Mouse (Mus musculus) neutrophil, adult 5-6 weeks (primary cell): ENCODE measurements around the gene Gm42674. TPM values are rescaled to one million over a fixed set of nuclear protein-coding genes. Genes with fewer than 3 reads are reported as not detected.

Experiments
- ATAC-seq: fragments of 151-379, 151-347 bp; 2 replicates; pipeline ENCODE4 v1.8.0; 2017; ENCODE audit warnings: mild to moderate bottlenecking, moderate TSS enrichment; ENCODE audit not compliant: insufficient number of reproducible peaks, poor library complexity, low FRiP score, severe bottlenecking; ENCODE audit errors: extremely low read depth
- total RNA-seq: library from RNA; stranded (forward); fragments of 200-1000 nt; gene quantifications from 2 replicates; pipeline ENCODE4 v1.2.3, GENCODE M21; 2017

Gm42674 gene
- total RNA-seq, 1 experiment from 2014 or later: not detected

DNA sequence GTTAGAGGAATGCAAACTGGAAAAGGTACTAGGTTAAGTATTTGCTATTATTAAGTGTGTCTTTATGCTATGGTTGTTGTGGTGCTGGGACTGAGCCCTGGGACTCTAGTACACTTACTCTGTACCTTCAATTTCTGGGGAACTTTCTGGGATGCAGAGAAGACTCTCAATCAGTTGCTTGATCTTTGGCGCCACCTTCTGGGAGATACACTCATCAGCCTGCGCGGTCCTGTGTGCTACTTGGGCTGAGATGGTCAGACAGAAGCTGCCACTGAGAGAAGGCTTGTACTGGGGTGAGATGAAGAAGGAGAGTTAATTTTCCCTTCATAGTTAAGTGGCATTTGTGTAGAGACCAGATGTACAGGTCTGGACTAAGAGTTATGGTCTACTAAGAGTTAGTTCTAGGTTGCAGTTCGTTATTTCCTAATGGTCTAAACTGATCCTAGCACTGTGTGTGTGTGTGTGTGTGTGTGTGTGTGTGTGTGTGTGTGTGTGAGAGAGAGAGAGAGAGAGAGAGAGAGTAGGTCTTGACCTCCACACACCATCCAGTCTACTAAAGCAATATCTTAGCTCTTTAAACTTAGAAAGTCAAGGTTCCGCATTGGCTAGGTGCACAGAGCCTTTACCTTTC, 51.3 kb downstream of the Gm42674 start:
- ATAC-seq: peak; percentile 53; the same call in 1 of the 2 replicates

DNA sequence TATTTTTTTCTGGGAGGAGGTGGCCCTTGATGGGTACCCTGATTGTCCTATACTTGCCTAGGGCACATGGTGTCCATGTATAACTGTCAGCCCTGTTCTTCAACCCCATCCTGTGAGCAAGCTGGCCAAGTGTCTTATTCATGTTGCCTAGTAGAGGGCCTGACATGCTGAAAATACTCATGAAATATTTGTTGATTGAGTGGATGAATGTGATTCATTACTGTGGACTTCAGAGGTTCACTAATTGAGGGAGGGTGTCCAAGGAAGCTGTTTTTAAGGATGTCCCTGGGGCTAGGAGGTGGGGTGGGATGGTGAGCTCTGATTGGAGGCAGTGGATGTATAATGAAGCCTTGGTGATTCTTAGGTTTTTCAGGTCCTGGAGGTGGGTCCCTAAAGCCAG, 52.0 kb downstream of the Gm42674 start, which contains the start of gene S100a7a:
Gene S100a7a (plus strand): TSS at position 301 of the 400 bp plus-strand sequence.
- no peak for ATAC-seq

Other genes starting within 250 kb of the Gm42674 start
- 0.35 and 2.7 TPM in 2 replicates for gene Slc27a3, start 212.0 kb upstream of the Gm42674 start, total RNA-seq
- gene Ints3, start 168.3 kb upstream of the Gm42674 start, total RNA-seq: 17.3 and 23.2 TPM in 2 replicates
- gene Npr1, start 136.0 kb upstream of the Gm42674 start, total RNA-seq: 0.12 TPM in 1 of 2 replicates, not detected in the other
- gene Ilf2, start 125.8 kb upstream of the Gm42674 start, total RNA-seq: 64.5 and 67.2 TPM in 2 replicates
- gene Snapin, start 110.9 kb upstream of the Gm42674 start, total RNA-seq: 41.6 and 45.4 TPM in 2 replicates
- gene Chtop, start 92.4 kb upstream of the Gm42674 start, total RNA-seq: 101 and 106 TPM in 2 replicates
- 11.2 and 13.0 TPM in 2 replicates for gene S100a1, start 87.5 kb upstream of the Gm42674 start, total RNA-seq
- gene S100a13, start 87.5 kb upstream of the Gm42674 start, total RNA-seq: 35.1 and 41.4 TPM in 2 replicates
- 1.6 and 2.0 TPM in 2 replicates for gene S100a14, start 75.0 kb upstream of the Gm42674 start, total RNA-seq
- not detected in 2 replicates for gene S100a16, start 64.7 kb upstream of the Gm42674 start, total RNA-seq
- gene S100a3, start 41.3 kb upstream of the Gm42674 start, total RNA-seq: 1.4 and 2.3 TPM in 2 replicates
- gene S100a2, start 11.7 kb upstream of the Gm42674 start, total RNA-seq: not detected in 2 replicates
- gene S100a4, start 1.9 kb downstream of the Gm42674 start, total RNA-seq: 88.4 and 95.9 TPM in 2 replicates
- gene S100a5, start 6.6 kb downstream of the Gm42674 start, total RNA-seq: not detected in 2 replicates
- gene S100a6, start 11.0 kb downstream of the Gm42674 start, total RNA-seq: 1,146 and 1,580 TPM in 2 replicates
- 0.81 and 1.1 TPM in 2 replicates for gene S100a7a, start 52.1 kb downstream of the Gm42674 start, total RNA-seq
- 8,742 and 9,143 TPM in 2 replicates for gene S100a8, start 67.1 kb downstream of the Gm42674 start, total RNA-seq
- 13,076 and 15,649 TPM in 2 replicates for gene S100a9, start 93.8 kb downstream of the Gm42674 start, total RNA-seq
- gene Pglyrp4, start 125.0 kb downstream of the Gm42674 start, total RNA-seq: 5.4 and 6.2 TPM in 2 replicates
- not detected in 2 replicates for gene Gm5849, start 176.0 kb downstream of the Gm42674 start, total RNA-seq